Mouse (Mus musculus) heart, postnatal 0 days (tissue): ENCODE measurements around the gene Vstm4.

Experiments used
- CTCF ChIP-seq: IDR thresholded peaks from 2 replicates; pipeline ENCODE4 v1.5.1; 2016; ENCODE audit warnings: antibody characterized with exemption, control low read depth, low read depth
- EP300 ChIP-seq: IDR thresholded peaks from 2 replicates; pipeline ENCODE4 v1.6.1; 2016; ENCODE audit warnings: antibody characterized with exemption, low read depth

DNA sequence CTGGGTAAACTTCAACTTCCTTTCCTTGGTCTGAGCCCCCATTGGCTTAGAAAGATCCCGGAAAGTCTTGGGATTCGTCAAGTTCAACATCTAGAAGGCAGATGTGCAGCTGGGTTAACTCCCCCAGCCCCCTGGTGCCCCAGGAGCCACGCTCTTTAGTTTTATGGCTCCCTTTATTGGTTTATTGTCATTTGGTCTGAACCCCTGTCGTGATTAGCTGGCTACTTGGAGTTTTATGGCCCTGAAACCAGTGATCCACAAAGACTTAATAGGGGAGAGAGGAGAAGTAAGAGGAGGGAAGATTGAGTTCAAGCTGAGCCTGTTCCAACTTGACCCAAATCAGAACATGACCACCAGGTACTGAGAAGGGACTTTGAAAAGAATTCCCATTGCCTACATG is 130.1 kb downstream of the Vstm4 start:
- TF ChIP-seq CTCF (no peak), EP300 (no peak)
